Mouse (Mus musculus) spleen, adult 2 months (tissue): ENCODE data around the gene Mras.

Experiments
- CTCF ChIP-seq: fragments of 200-500 bp; IDR thresholded peaks from 2 replicates; pipeline ENCODE4 v1.5.1; 2011; ENCODE audit warnings: mild to moderate bottlenecking, inconsistent platforms; ENCODE audit not compliant: insufficient read depth, insufficient read length, insufficient replicate concordance; ENCODE audit errors: extremely low read depth
- POLR2A ChIP-seq: fragments of 200-500 bp; IDR thresholded peaks from 2 replicates; pipeline ENCODE4 v1.6.1; 2011; ENCODE audit warnings: low read depth, low read length, inconsistent platforms

DNA sequence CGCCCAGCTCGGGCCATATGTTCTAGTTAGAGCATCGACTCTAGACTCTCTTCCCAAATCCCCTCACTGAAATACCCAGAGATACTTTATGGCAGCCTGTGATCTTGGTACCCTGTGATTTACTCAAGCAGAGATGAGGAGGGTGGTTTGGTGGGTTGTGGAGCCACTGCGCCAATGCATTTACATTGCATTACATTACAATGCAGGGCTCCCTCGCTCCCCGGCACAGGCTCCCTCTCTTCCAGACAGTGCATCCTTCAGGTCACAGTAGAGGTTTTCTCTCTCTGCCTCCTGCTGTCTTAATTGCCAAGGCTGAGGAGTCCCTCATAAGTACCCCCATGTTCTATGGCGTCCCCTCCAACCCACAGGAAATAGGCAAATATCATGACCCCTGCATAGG lies 68.8 kb downstream of the Mras start:
- TF ChIP-seq CTCF (no peak), POLR2A (no peak)
